Mouse (Mus musculus) hindbrain, embryonic 16.5 days (tissue): ENCODE measurements at regions not wholly inside any gene's neighbourhood (a gene's known extent, or its start where the extent isn't known, plus 50 kb on each side); places are given as distances from the start of the nearest gene placed in this dataset.

Experiments
- ATAC-seq: fragments of 200-750 bp; cut with Nextera tagmentation; 2 replicates; pipeline ENCODE4 v1.8.0; 2017; ENCODE audit warnings: moderate TSS enrichment, moderate library complexity
- H3K27ac ChIP-seq: fragments of 300-500 bp; sonication (generic); 2 replicates; pipeline ENCODE4 v1.5.1; 2014; ENCODE audit warnings: low read depth, mild to moderate bottlenecking, control low read depth, low read length, moderate library complexity
- H3K27me3 ChIP-seq: fragments of 300-500 bp; sonication (generic); replicated peaks from 2 replicates; pipeline ENCODE4 v1.6.1; 2014; ENCODE audit warnings: low read length; ENCODE audit not compliant: control insufficient read depth, insufficient read depth
- H3K36me3 ChIP-seq: fragments of 300-500 bp; sonication (generic); 2 replicates; pipeline ENCODE4 v1.6.1; 2014; ENCODE audit warnings: mild to moderate bottlenecking, low read length, moderate library complexity, mixed read lengths; ENCODE audit not compliant: control insufficient read depth, insufficient read depth
- H3K4me1 ChIP-seq: fragments of 300-500 bp; sonication (generic); 2 replicates; pipeline ENCODE4 v1.6.1; 2014; ENCODE audit warnings: low read depth, low read length; ENCODE audit not compliant: control insufficient read depth, insufficient read depth
- H3K4me2 ChIP-seq: fragments of 300-500 bp; sonication (generic); 2 replicates; pipeline ENCODE4 v1.6.1; 2014; ENCODE audit warnings: mild to moderate bottlenecking, low read length, control low read depth, moderate library complexity
- H3K4me3 ChIP-seq: fragments of 300-500 bp; sonication (generic); 2 replicates; pipeline ENCODE4 v1.5.1; 2014; ENCODE audit warnings: mild to moderate bottlenecking, low read length, control low read depth, moderate library complexity
- H3K9ac ChIP-seq: fragments of 300-500 bp; sonication (generic); 2 replicates; pipeline ENCODE4 v1.6.1; 2014; ENCODE audit warnings: low read depth, mild to moderate bottlenecking, control low read depth, low read length, moderate library complexity
- H3K9me3 ChIP-seq: fragments of 300-500 bp; sonication (generic); 2 replicates; pipeline ENCODE4 v1.6.1; 2014; ENCODE audit warnings: mild to moderate bottlenecking, low read length, moderate library complexity; ENCODE audit not compliant: control insufficient read depth
- WGBS: fragments of 180-500 bp; shearing (Covaris S2); extraction: QIAGEN DNeasy Blood & Tissue Kit; methylation state at CpG from one replicate; pipeline ENCODE4 v1.1.7; 2014; 5-methylcytosine and 5-hydroxymethylcytosine counted together

GRCm38 (mm10) chr10:119004426-119004825, 134.4 kb upstream of the Dyrk2 start:
- Histone ChIP-seq H3K9ac (no peak overlapping the region), H3K4me1 (no peaks in the 10 kb centered on the region), H3K9me3 (no peaks in the 10 kb centered on the region), H3K27me3 (no peaks in the 10 kb centered on the region; the same call in 1 of the 2 replicates), H3K4me2 (no peak overlapping the region), H3K27ac (no peak overlapping the region), H3K36me3 (no peaks in the 10 kb centered on the region), H3K4me3 (no peak overlapping the region)
- WGBS, result 93% methylated on average over 11 of the region's 11 CpGs
- ATAC-seq, result no peak

GRCm38 (mm10) chr10:119003839-119004238, 133.8 kb upstream of the Dyrk2 start:
- Histone ChIP-seq H3K36me3 (no peaks in the 10 kb centered on the region), H3K9me3 (no peaks in the 10 kb centered on the region), H3K27me3 (no peaks in the 10 kb centered on the region; the same call in 1 of the 2 replicates), H3K27ac (no peak overlapping the region), H3K9ac (no peak overlapping the region), H3K4me3 (no peak overlapping the region), H3K4me2 (no peak overlapping the region), H3K4me1 (no peaks in the 10 kb centered on the region)
- no peak for ATAC-seq
- 59% methylated on average over 5 of the region's 5 CpGs for WGBS

- whole genome bisulfite sequencing, result 95% methylated on average over 2 of the region's 2 CpGs
- no peak for ATAC-seq
- no peaks in the 10 kb centered on the region; the same call in 1 of the 2 replicates for H3K27me3 ChIP-seq
Measured at GRCm38 (mm10) chr10:119003042-119003441, 133.0 kb upstream of the Dyrk2 start.

GRCm38 (mm10) chr10:119001895-119002294, 131.9 kb upstream of the Dyrk2 start:
- H3K4me2 ChIP-seq, result no peak overlapping the region
- H3K4me3 ChIP-seq, result no peak overlapping the region
- WGBS, result 95% methylated on average over 7 of the region's 7 CpGs
- H3K9ac ChIP-seq, result no peak overlapping the region
- H3K4me1 ChIP-seq, result no peaks in the 10 kb centered on the region
- no peaks in the 10 kb centered on the region; the same call in 1 of the 2 replicates for H3K27me3 ChIP-seq
- H3K27ac ChIP-seq, result no peak overlapping the region
- no peaks in the 10 kb centered on the region for H3K36me3 ChIP-seq
- ATAC-seq, result no peak
- no peaks in the 10 kb centered on the region for H3K9me3 ChIP-seq

More at GRCm38 (mm10) chr10:119003042-119003441, 133.0 kb upstream of the Dyrk2 start:
- Histone ChIP-seq H3K4me2 (no peak overlapping the region), H3K9ac (no peak overlapping the region), H3K9me3 (no peaks in the 10 kb centered on the region), H3K4me3 (no peak overlapping the region), H3K4me1 (no peaks in the 10 kb centered on the region), H3K27ac (no peak overlapping the region), H3K36me3 (no peaks in the 10 kb centered on the region)

- no peak for ATAC-seq
- no peaks in the 10 kb centered on the region; the same call in 1 of the 2 replicates for H3K27me3 ChIP-seq
- WGBS, result 72% methylated on average over 17 of the region's 17 CpGs
Measured at GRCm38 (mm10) chr10:119001000-119001780, 131.2 kb upstream of the Dyrk2 start.

GRCm38 (mm10) chr10:118998966-118999365, 129.0 kb upstream of the Dyrk2 start:
- Histone ChIP-seq H3K4me3 (no peak overlapping the region), H3K4me1 (no peaks in the 10 kb centered on the region), H3K36me3 (no peaks in the 10 kb centered on the region), H3K9me3 (no peaks in the 10 kb centered on the region), H3K9ac (no peak overlapping the region), H3K27ac (no peak overlapping the region), H3K27me3 (no peaks in the 10 kb centered on the region; the same call in 1 of the 2 replicates), H3K4me2 (no peak overlapping the region)
- ATAC-seq, result no peak
- 74% methylated on average over 6 of the region's 6 CpGs for WGBS

More at GRCm38 (mm10) chr10:119001000-119001780, 131.2 kb upstream of the Dyrk2 start:
- no peaks in the 10 kb centered on the region for H3K9me3 ChIP-seq
- no peak overlapping the region for H3K4me2 ChIP-seq
- H3K36me3 ChIP-seq, result no peaks in the 10 kb centered on the region
- H3K4me3 ChIP-seq, result no peak overlapping the region
- H3K9ac ChIP-seq, result no peak overlapping the region
- no peak overlapping the region for H3K27ac ChIP-seq
- H3K4me1 ChIP-seq, result no peaks in the 10 kb centered on the region

GRCm38 (mm10) chr10:118997034-118997433, 127.0 kb upstream of the Dyrk2 start:
- H3K9ac ChIP-seq, result no peak overlapping the region
- no peak overlapping the region for H3K27ac ChIP-seq
- no peaks in the 10 kb centered on the region for H3K4me1 ChIP-seq
- H3K4me2 ChIP-seq, result no peak overlapping the region
- 97% methylated on average over 2 of the region's 2 CpGs for WGBS
- H3K4me3 ChIP-seq, result no peak overlapping the region
- H3K36me3 ChIP-seq, result no peaks in the 10 kb centered on the region
- no peaks in the 10 kb centered on the region for H3K9me3 ChIP-seq
- ATAC-seq, result no peak
- H3K27me3 ChIP-seq, result no peaks in the 10 kb centered on the region; the same call in 1 of the 2 replicates

DNA sequence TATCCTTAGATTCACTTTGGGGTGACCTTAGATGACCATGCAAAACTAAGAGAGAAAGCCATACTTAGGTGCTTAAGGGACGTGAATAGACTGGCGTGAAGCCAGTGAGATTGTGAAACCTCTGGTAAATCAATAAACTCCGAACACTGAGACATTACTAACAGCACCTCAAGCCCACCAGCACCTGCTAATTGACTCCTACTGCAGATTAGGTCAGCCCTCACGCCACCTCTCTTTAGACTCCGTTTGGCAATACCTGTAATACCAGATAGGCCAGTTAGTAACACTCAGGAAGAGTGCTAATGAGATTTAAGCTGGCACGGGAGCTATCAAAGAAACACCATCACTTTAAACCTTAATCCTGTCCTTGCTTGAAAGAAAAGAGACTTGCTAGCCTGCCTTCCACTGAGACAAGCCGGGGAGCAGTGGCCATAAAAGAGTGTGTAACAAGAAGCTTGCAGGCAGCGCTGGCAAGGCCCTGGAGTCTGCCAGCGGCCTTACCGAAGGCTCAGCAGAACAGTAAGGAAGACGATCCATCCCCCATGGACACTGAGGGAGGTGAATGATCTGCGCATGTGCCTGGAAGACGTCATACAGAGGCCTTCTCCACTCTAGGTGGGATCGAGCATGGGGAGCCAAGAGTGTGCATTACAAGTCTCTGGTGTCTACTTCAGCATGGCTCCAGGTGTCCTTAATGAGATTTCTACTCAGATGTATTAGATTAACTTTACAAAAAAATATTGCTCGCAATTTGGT, 124.0 kb upstream of the Dyrk2 start:
- ATAC-seq, result no peak
- Histone ChIP-seq H3K36me3 (no peaks in the 10 kb centered on the region), H3K4me1 (no peaks in the 10 kb centered on the region), H3K9ac (no peak overlapping the region), H3K27ac (no peak overlapping the region), H3K4me3 (no peak overlapping the region), H3K4me2 (no peak overlapping the region), H3K9me3 (no peaks in the 10 kb centered on the region), H3K27me3 (no peaks in the 10 kb centered on the region)
- 71% methylated on average over 15 of the region's 15 CpGs for WGBS

GRCm38 (mm10) chr10:118991213-118991612, 121.2 kb upstream of the Dyrk2 start:
- Histone ChIP-seq H3K4me3 (no peak overlapping the region), H3K4me1 (no peaks in the 10 kb centered on the region), H3K27ac (no peak overlapping the region), H3K36me3 (no peaks in the 10 kb centered on the region), H3K9ac (no peak overlapping the region), H3K9me3 (no peaks in the 10 kb centered on the region), H3K27me3 (no peaks in the 10 kb centered on the region), H3K4me2 (no peak overlapping the region)
- 81% methylated on average over 7 of the region's 7 CpGs for WGBS
- ATAC-seq, result no peak
